Mouse (Mus musculus) myocyte (in vitro differentiated cells): Measurements from ENCODE around the gene Rps6kb1. TPM values are rescaled to one million over a fixed set of nuclear protein-coding genes. Genes with fewer than 3 reads are reported as not detected.

Experiments
- H3K27me3 ChIP-seq: one replicate; pipeline ENCODE4 v1.6.1; 2011; ENCODE audit not compliant: control insufficient read depth, insufficient read depth, insufficient read length
- H3K36me3 ChIP-seq: one replicate; pipeline ENCODE4 v1.6.1; 2011; ENCODE audit not compliant: control insufficient read depth, insufficient read depth
- H3K4me2 ChIP-seq: one replicate; pipeline ENCODE4 v1.6.1; 2011; ENCODE audit warnings: low read depth, control low read depth
- H3K4me3 ChIP-seq: one replicate; pipeline ENCODE4 v1.5.1; 2011; ENCODE audit warnings: mild to moderate bottlenecking, control low read depth, moderate library complexity
- H3K79me2 ChIP-seq: one replicate; pipeline ENCODE4 v1.6.1; 2011; ENCODE audit not compliant: control insufficient read depth, insufficient read depth
- H3ac ChIP-seq: one replicate; pipeline ENCODE4 v1.6.1; 2011; ENCODE audit not compliant: control insufficient read depth, insufficient read length
- CEBPB ChIP-seq: IDR thresholded peaks from 2 replicates; pipeline ENCODE4 v1.6.1; 2011; ENCODE audit warnings: mild to moderate bottlenecking, moderate library complexity; ENCODE audit not compliant: poor library complexity, insufficient read depth, severe bottlenecking
- E2F4 ChIP-seq: IDR thresholded peaks from one replicate; pipeline ENCODE4 v1.6.1; 2011; ENCODE audit warnings: mild to moderate bottlenecking, control low read depth, moderate library complexity; ENCODE audit not compliant: insufficient read depth
- MAX ChIP-seq: IDR thresholded peaks from one replicate; pipeline ENCODE4 v1.6.1; 2011; ENCODE audit warnings: low read depth, mild to moderate bottlenecking, control low read depth
- MYOD1 ChIP-seq, 3 experiments: IDR thresholded peaks; one replicate each; pipeline ENCODE4 v1.6.1; 2011; ENCODE audit warnings: control low read depth in 2 of 3, low read depth in 2 of 3, mild to moderate bottlenecking in 2 of 3, moderate library complexity in 1 of 3; ENCODE audit not compliant: insufficient read length in 2 of 3, control insufficient read depth in 1 of 3
- MYOG ChIP-seq, 3 experiments: IDR thresholded peaks; one replicate each; pipeline ENCODE4 v1.6.1; 2011; ENCODE audit warnings: control low read depth in 2 of 3, low read depth in 2 of 3, mild to moderate bottlenecking in 2 of 3; ENCODE audit not compliant: insufficient read length in 2 of 3, control insufficient read depth in 1 of 3, insufficient read depth in 1 of 3
- POLR2A ChIP-seq: IDR thresholded peaks from one replicate; pipeline ENCODE4 v1.6.1; 2011; ENCODE audit warnings: low read depth, mild to moderate bottlenecking, control low read depth, moderate library complexity; ENCODE audit not compliant: insufficient read length
- POLR2AphosphoS2 ChIP-seq: IDR thresholded peaks from one replicate; pipeline ENCODE4 v1.6.1; 2011; ENCODE audit warnings: low read depth, control low read depth; ENCODE audit not compliant: insufficient read length
- REST ChIP-seq: IDR thresholded peaks from one replicate; pipeline ENCODE4 v1.6.1; 2011; ENCODE audit warnings: mild to moderate bottlenecking, control low read depth, moderate library complexity; ENCODE audit not compliant: insufficient read depth, insufficient read length
- SRF ChIP-seq: IDR thresholded peaks from one replicate; pipeline ENCODE4 v1.6.1; 2011; ENCODE audit warnings: low read depth; ENCODE audit not compliant: control insufficient read depth, insufficient read length
- TCF12 ChIP-seq: IDR thresholded peaks from one replicate; pipeline ENCODE4 v1.6.1; 2011; ENCODE audit warnings: mild to moderate bottlenecking, control low read depth; ENCODE audit not compliant: poor library complexity, insufficient read depth, severe bottlenecking
- TCF3 ChIP-seq: IDR thresholded peaks from one replicate; pipeline ENCODE4 v1.6.1; 2011; ENCODE audit warnings: low read depth, control low read depth; ENCODE audit not compliant: insufficient read length
- USF1 ChIP-seq: IDR thresholded peaks from one replicate; pipeline ENCODE4 v1.6.1; 2011; ENCODE audit warnings: low read depth, mild to moderate bottlenecking, control low read depth, moderate library complexity
- polyA plus RNA-seq: library from polyadenylated mRNA; unstranded; fragments of >200 nt; fragmentation: generic; extraction: Trizol; gene quantifications from one replicate; pipeline ENCODE4 v1.2.1, GENCODE M21; 2012; ENCODE audit warnings: missing spikeins

The Rps6kb1 gene
- polyA plus RNA-seq, 1 experiment: 13.0 TPM

GRCm38 (mm10) chr11:86574408-86574807, 29.8 kb upstream of the Rps6kb1 start:
- Histone ChIP-seq H3K4me2 (no peak overlapping the region), H3K79me2 (no peaks in the 10 kb centered on the region), H3K36me3 (no peaks in the 10 kb centered on the region), H3K4me3 (no peak overlapping the region), H3ac (no peak overlapping the region), H3K27me3 (no peaks in the 10 kb centered on the region)
- TF ChIP-seq POLR2AphosphoS2 (no peak), E2F4 (no peak), CEBPB (no peak), SRF (no peak), TCF12 (no peak)

- TF ChIP-seq MYOG (IDR thresholded peaks at IDR 0.05; ENCODE audit: control insufficient read depth in 1 of 3, insufficient read depth in 1 of 3, insufficient read length in 2 of 3, low read depth in 2 of 3) (no peak), CEBPB (no peak), SRF (no peak), REST (no peak), POLR2AphosphoS2 (no peak), TCF12 (no peak), TCF3 (no peak), MAX (no peak), E2F4 (no peak), USF1 (no peak), MYOD1 (IDR thresholded peaks at IDR 0.05; ENCODE audit: control insufficient read depth in 1 of 3, insufficient read length in 2 of 3, low read depth in 2 of 3) (no peak), POLR2A (no peak)
- Histone ChIP-seq H3K4me3 (no peak overlapping the region), H3ac (no peak overlapping the region), H3K27me3 (no peaks in the 10 kb centered on the region), H3K36me3 (no peaks in the 10 kb centered on the region), H3K4me2 (no peak overlapping the region), H3K79me2 (no peaks in the 10 kb centered on the region)
These were observed 29.1 kb upstream of the Rps6kb1 start for GRCm38 (mm10) chr11:86573646-86574231.

GRCm38 (mm10) chr11:86572623-86573022, 28.0 kb upstream of the Rps6kb1 start:
- Histone ChIP-seq H3K27me3 (no peaks in the 10 kb centered on the region), H3ac (no peak overlapping the region), H3K4me3 (no peak overlapping the region), H3K79me2 (no peaks in the 10 kb centered on the region), H3K4me2 (no peak overlapping the region), H3K36me3 (no peaks in the 10 kb centered on the region)
- TF ChIP-seq E2F4: no peak
- no peak for TF ChIP-seq MAX
- no peak for TF ChIP-seq MYOG (IDR thresholded peaks at IDR 0.05; ENCODE audit: control insufficient read depth in 1 of 3, insufficient read depth in 1 of 3, insufficient read length in 2 of 3, low read depth in 2 of 3)
- TF ChIP-seq CEBPB: no peak
- TF ChIP-seq REST: no peak
- TF ChIP-seq TCF12: no peak
- no peak for TF ChIP-seq POLR2A
- TF ChIP-seq MYOD1 (IDR thresholded peaks at IDR 0.05; ENCODE audit: control insufficient read depth in 1 of 3, insufficient read length in 2 of 3, low read depth in 2 of 3): no peak
- no peak for TF ChIP-seq POLR2AphosphoS2
- no peak for TF ChIP-seq SRF

- TF ChIP-seq MAX: no peak
- no peak for TF ChIP-seq E2F4
- no peak for TF ChIP-seq REST
- TF ChIP-seq TCF3: no peak
- TF ChIP-seq TCF12: no peak
- TF ChIP-seq MYOG (IDR thresholded peaks at IDR 0.05; ENCODE audit: control insufficient read depth in 1 of 3, insufficient read depth in 1 of 3, insufficient read length in 2 of 3, low read depth in 2 of 3): no peak
- no peak for TF ChIP-seq USF1
- TF ChIP-seq CEBPB: no peak
- no peak for TF ChIP-seq SRF
- TF ChIP-seq POLR2AphosphoS2: no peak
- no peak for TF ChIP-seq MYOD1 (IDR thresholded peaks at IDR 0.05; ENCODE audit: control insufficient read depth in 1 of 3, insufficient read length in 2 of 3, low read depth in 2 of 3)
- TF ChIP-seq POLR2A: no peak
- no peak overlapping the region for H3ac ChIP-seq
- H3K27me3 ChIP-seq: no peaks in the 10 kb centered on the region
- H3K36me3 ChIP-seq: no peaks in the 10 kb centered on the region
- no peaks in the 10 kb centered on the region for H3K79me2 ChIP-seq
- H3K4me2 ChIP-seq: no peak overlapping the region
- no peak overlapping the region for H3K4me3 ChIP-seq
These were observed 27.3 kb upstream of the Rps6kb1 start for GRCm38 (mm10) chr11:86571871-86572270.
